Mouse (Mus musculus) ES-Bruce4 (cell line): ENCODE results near the gene Ccdc157.

Experiments
- CTCF ChIP-seq: IDR thresholded peaks from one replicate; pipeline ENCODE4 v1.8.1; 2011; ENCODE audit warnings: low read depth, low read length
- EP300 ChIP-seq: IDR thresholded peaks from 2 replicates; pipeline ENCODE4 v1.6.1; 2011; ENCODE audit warnings: low read depth, low read length; ENCODE audit not compliant: insufficient read depth
- POLR2A ChIP-seq: IDR thresholded peaks from one replicate; pipeline ENCODE4 v1.8.1; 2011; ENCODE audit warnings: low read length; ENCODE audit not compliant: insufficient read depth

DNA sequence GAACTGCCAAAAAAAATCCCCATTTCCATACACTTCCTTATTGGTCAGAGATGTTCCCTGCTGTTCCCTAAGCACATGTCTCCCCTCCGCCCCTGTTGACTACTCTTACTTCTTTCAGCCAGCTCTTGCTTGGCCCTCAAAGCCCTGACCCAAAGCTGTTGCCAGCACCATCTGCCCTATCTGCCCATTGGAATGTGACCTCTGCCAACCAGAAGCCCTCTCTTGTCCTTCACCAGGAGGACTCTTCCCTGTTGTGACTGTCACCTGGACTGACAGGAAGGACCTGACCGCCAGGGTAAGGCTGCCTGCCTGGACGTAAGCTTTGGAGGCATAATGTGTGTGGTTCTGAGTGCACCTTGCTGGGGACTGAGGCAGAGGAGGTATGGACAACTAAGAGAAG, 38.4 kb downstream of the Ccdc157 start:
- TF ChIP-seq EP300 (no peak), CTCF (no peak), POLR2A (no peak)
